In genomic region chr10:41488877-41489276, GRCm38 (mm10) we compare ENCODE assay signal across 8 mouse cellular contexts. TPM values are rescaled to one million over a fixed set of nuclear protein-coding genes. Genes with fewer than 3 reads are reported as not detected.
DNase-seq lines count a peak whose midpoint lies in the region; ATAC-seq and TF ChIP-seq lines count a peak whose summit lies in the region.
"Had no signal": no experiment of that assay in that cellular context is flagged by ENCODE, and none has a peak within 500 bp of the region (broad histone marks: within the 10 kb centered on the region; RNA-seq: fewer than 3 reads in every experiment).

No protein-coding gene starts in this region.

- TF ChIP-seq CTCF in stomach, postnatal 0 days (IDR thresholded peaks at IDR 0.05; ENCODE audit: low read depth), result no peak

- 53% methylated on average over 7 of the region's 7 CpGs for WGBS in forebrain, embryonic 15.5 days
- WGBS in liver, embryonic 13.5 days (ENCODE audit: insufficient replicate concordance), result 31% methylated on average over 7 of the region's 7 CpGs
- 14% methylated on average over 7 of the region's 7 CpGs for WGBS in stomach, postnatal 0 days

- H3K4me3 ChIP-seq in forebrain, embryonic 15.5 days, result peak overlapping the region; percentile 63
- H3K4me3 ChIP-seq in liver, embryonic 13.5 days (replicated peaks), result peak overlapping the region; percentile 71
- peak overlapping the region; percentile 71 for H3K4me3 ChIP-seq in stomach, postnatal 0 days (ENCODE audit: low read depth, low read length)

- H3K27ac ChIP-seq in forebrain, embryonic 15.5 days (replicated peaks), result no peak overlapping the region
- no peak overlapping the region for H3K27ac ChIP-seq in liver, embryonic 13.5 days
- peak overlapping the region; percentile 91 for H3K27ac ChIP-seq in stomach, postnatal 0 days (replicated peaks)

- peak overlapping the region; percentile 94 for H3K4me2 ChIP-seq in forebrain, embryonic 15.5 days (replicated peaks)
- peak overlapping the region; percentile 100 for H3K4me2 ChIP-seq in liver, embryonic 13.5 days
- peak overlapping the region; percentile 100 for H3K4me2 ChIP-seq in stomach, postnatal 0 days (replicated peaks; ENCODE audit: low read depth)

- no peak overlapping the region for H3K9ac ChIP-seq in forebrain, embryonic 15.5 days (replicated peaks)
- H3K9ac ChIP-seq in liver, embryonic 13.5 days, result peak overlapping the region; percentile 68
- peak overlapping the region; percentile 83 for H3K9ac ChIP-seq in stomach, postnatal 0 days (ENCODE audit: low read length)

- no peak for TF ChIP-seq EP300 in stomach, postnatal 0 days (optimal IDR thresholded peaks at IDR 0.05)

- DNase-seq in thymus, postnatal 0 days (ENCODE audit: low spot score), result peak; percentile 48
- no peak for DNase-seq in thymus, adult 18-20 months
- no peak for DNase-seq in liver, embryonic 13.5 days
- no peak for DNase-seq in stomach, postnatal 0 days (ENCODE audit: low spot score)
- DNase-seq in spleen, postnatal 14 days (ENCODE audit: low spot score in 2 of 2), result no peak
- DNase-seq: cerebellum, adult 2 months had no signal

- H3K4me1 ChIP-seq in forebrain, embryonic 15.5 days, result peaks cover 21% of the 10 kb centered on the region
- peaks cover 24% of the 10 kb centered on the region for H3K4me1 ChIP-seq in liver, embryonic 13.5 days (replicated peaks)
- peaks cover 13% of the 10 kb centered on the region; the same call in 1 of the 2 replicates for H3K4me1 ChIP-seq in stomach, postnatal 0 days (replicated peaks; ENCODE audit: control insufficient read depth, insufficient read depth)

- H3K27me3 ChIP-seq in forebrain, embryonic 15.5 days, result no peaks in the 10 kb centered on the region
- H3K27me3 ChIP-seq in liver, embryonic 13.5 days, result peaks cover 15% of the 10 kb centered on the region
- no peaks in the 10 kb centered on the region for H3K27me3 ChIP-seq in stomach, postnatal 0 days (ENCODE audit: control insufficient read depth, insufficient read depth, low read length)

- H3K9me3 ChIP-seq in forebrain, embryonic 15.5 days, result no peaks in the 10 kb centered on the region
- H3K9me3 ChIP-seq in liver, embryonic 13.5 days (replicated peaks), result no peaks in the 10 kb centered on the region
- no peaks in the 10 kb centered on the region for H3K9me3 ChIP-seq in stomach, postnatal 0 days (ENCODE audit: control insufficient read depth, low read length)

- ATAC-seq in forebrain, embryonic 15.5 days (replicated peaks), result no peak
- no peak for ATAC-seq in liver, embryonic 13.5 days (ENCODE audit: low read depth)
- 0 out of 2 replicates have a peak, but pooled peaks have one; percentile 9 for ATAC-seq in stomach, postnatal 0 days (ENCODE audit: low FRiP score, low TSS enrichment)
- ATAC-seq in cerebellum, adult (ENCODE audit: insufficient number of reproducible peaks, low FRiP score, low TSS enrichment), result no peak

- peaks cover 32% of the 10 kb centered on the region for H3K36me3 ChIP-seq in forebrain, embryonic 15.5 days
- peaks cover 37% of the 10 kb centered on the region for H3K36me3 ChIP-seq in liver, embryonic 13.5 days
- H3K36me3 ChIP-seq in stomach, postnatal 0 days (ENCODE audit: control insufficient read depth, insufficient read depth, low read length), result peaks cover 21% of the 10 kb centered on the region

RNA-seq across cellular contexts. Expression of gene Smpd2, which starts 1.3 kb away (rescaled TPM):
- 53.7 and 57.5 TPM in 2 replicates for polyA plus RNA-seq in thymus, postnatal 0 days (2015; fragmentation: Nextera tagmentation; extraction: Ambion mirVana)
- polyA plus RNA-seq in forebrain, embryonic 15.5 days (2015; fragmentation: Nextera tagmentation; extraction: Ambion mirVana), result 36.6 and 38.2 TPM in 2 replicates
- 9.8 and 11.2 TPM in 2 replicates for polyA plus RNA-seq in liver, embryonic 13.5 days (2015; fragmentation: Nextera tagmentation; extraction: Ambion mirVana)
- 51.5 and 52.9 TPM in 2 replicates for polyA plus RNA-seq in stomach, postnatal 0 days (2015; fragmentation: Nextera tagmentation; extraction: Ambion mirVana)

RNA-seq across cellular contexts. Expression of gene Ppil6, which starts 1.4 kb away (rescaled TPM):
- 1.2 and 1.4 TPM in 2 replicates for polyA plus RNA-seq in thymus, postnatal 0 days (2015; fragmentation: Nextera tagmentation; extraction: Ambion mirVana)
- 1.5 and 3.3 TPM in 2 replicates for polyA plus RNA-seq in forebrain, embryonic 15.5 days (2015; fragmentation: Nextera tagmentation; extraction: Ambion mirVana)
- polyA plus RNA-seq in liver, embryonic 13.5 days (2015; fragmentation: Nextera tagmentation; extraction: Ambion mirVana), result not detected in 2 replicates
- polyA plus RNA-seq in stomach, postnatal 0 days (2015; fragmentation: Nextera tagmentation; extraction: Ambion mirVana), result 2.4 and 2.5 TPM in 2 replicates

RNA-seq across cellular contexts. Expression of gene Mical1, which starts 12.8 kb away (rescaled TPM):
- 72.9 and 82.9 TPM in 2 replicates for polyA plus RNA-seq in thymus, postnatal 0 days (2015; fragmentation: Nextera tagmentation; extraction: Ambion mirVana)
- polyA plus RNA-seq in forebrain, embryonic 15.5 days (2015; fragmentation: Nextera tagmentation; extraction: Ambion mirVana), result 39.9 and 42.0 TPM in 2 replicates
- polyA plus RNA-seq in liver, embryonic 13.5 days (2015; fragmentation: Nextera tagmentation; extraction: Ambion mirVana), result 6.0 and 6.1 TPM in 2 replicates
- 23.0 and 25.9 TPM in 2 replicates for polyA plus RNA-seq in stomach, postnatal 0 days (2015; fragmentation: Nextera tagmentation; extraction: Ambion mirVana)

RNA-seq across cellular contexts. Expression of gene Cd164, which starts 30.3 kb away (rescaled TPM):
- polyA plus RNA-seq in thymus, postnatal 0 days (2015; fragmentation: Nextera tagmentation; extraction: Ambion mirVana), result 259 TPM in 2 replicates
- 64.6 and 69.0 TPM in 2 replicates for polyA plus RNA-seq in forebrain, embryonic 15.5 days (2015; fragmentation: Nextera tagmentation; extraction: Ambion mirVana)
- polyA plus RNA-seq in liver, embryonic 13.5 days (2015; fragmentation: Nextera tagmentation; extraction: Ambion mirVana), result 61.1 and 80.0 TPM in 2 replicates
- polyA plus RNA-seq in stomach, postnatal 0 days (2015; fragmentation: Nextera tagmentation; extraction: Ambion mirVana), result 112 and 116 TPM in 2 replicates

RNA-seq across cellular contexts. Expression of gene Zbtb24, which starts 38.7 kb away (rescaled TPM):
- 23.3 and 23.8 TPM in 2 replicates for polyA plus RNA-seq in thymus, postnatal 0 days (2015; fragmentation: Nextera tagmentation; extraction: Ambion mirVana)
- polyA plus RNA-seq in forebrain, embryonic 15.5 days (2015; fragmentation: Nextera tagmentation; extraction: Ambion mirVana), result 20.7 and 22.0 TPM in 2 replicates
- polyA plus RNA-seq in liver, embryonic 13.5 days (2015; fragmentation: Nextera tagmentation; extraction: Ambion mirVana), result 5.2 and 5.7 TPM in 2 replicates
- polyA plus RNA-seq in stomach, postnatal 0 days (2015; fragmentation: Nextera tagmentation; extraction: Ambion mirVana), result 8.6 and 9.8 TPM in 2 replicates
